Mouse (Mus musculus): Measurements from ENCODE around the gene Sf3b6. TPM values are rescaled to one million over a fixed set of nuclear protein-coding genes. Genes with fewer than 3 reads are reported as not detected.

Sf3b6 gene
- total RNA-seq, 1 experiment from 2014 or later: 178 TPM

- peak; percentile 22 to 38; a peak in 3 of 4 replicates for ATAC-seq (replicated peaks in 1 of 2; ENCODE audit: insufficient read depth in 1 of 2, low FRiP score in 2 of 2, low TSS enrichment in 1 of 2, low read depth in 1 of 2, poor library complexity in 2 of 2, severe bottlenecking in 2 of 2)
These were observed 524 bp upstream of the Sf3b6 start for GRCm38 (mm10) chr12:4816680-4817360.

GRCm38 (mm10) chr12:4827256-4827655 is 9.9 kb downstream of the Sf3b6 start:
- no peak for ATAC-seq (replicated peaks in 1 of 2; ENCODE audit: insufficient read depth in 1 of 2, low FRiP score in 2 of 2, low TSS enrichment in 1 of 2, low read depth in 1 of 2, poor library complexity in 2 of 2, severe bottlenecking in 2 of 2)

- no peak for ATAC-seq (replicated peaks in 1 of 2; ENCODE audit: insufficient read depth in 1 of 2, low FRiP score in 2 of 2, low TSS enrichment in 1 of 2, low read depth in 1 of 2, poor library complexity in 2 of 2, severe bottlenecking in 2 of 2)
These were observed 19.6 kb downstream of the Sf3b6 start for GRCm38 (mm10) chr12:4836959-4837358.

- peak in 1 of 2 experiments; percentile 15; a peak in 1 of 4 replicates for ATAC-seq (replicated peaks in 1 of 2; ENCODE audit: insufficient read depth in 1 of 2, low FRiP score in 2 of 2, low TSS enrichment in 1 of 2, low read depth in 1 of 2, poor library complexity in 2 of 2, severe bottlenecking in 2 of 2)
These were observed 22.7 kb downstream of the Sf3b6 start for GRCm38 (mm10) chr12:4840010-4840409.

GRCm38 (mm10) chr12:4840741-4841140 is 23.4 kb downstream of the Sf3b6 start:
- no peak for ATAC-seq (replicated peaks in 1 of 2; ENCODE audit: insufficient read depth in 1 of 2, low FRiP score in 2 of 2, low TSS enrichment in 1 of 2, low read depth in 1 of 2, poor library complexity in 2 of 2, severe bottlenecking in 2 of 2)

GRCm38 (mm10) chr12:4841392-4841887 is 24.1 kb downstream of the Sf3b6 start, which contains the start of gene Fkbp1b:
TSS of gene Fkbp1b (minus strand) at chr12:4841591.
- ATAC-seq (replicated peaks in 1 of 2; ENCODE audit: insufficient read depth in 1 of 2, low FRiP score in 2 of 2, low TSS enrichment in 1 of 2, low read depth in 1 of 2, poor library complexity in 2 of 2, severe bottlenecking in 2 of 2): peak; percentile 37 to 46; a peak in 3 of 4 replicates

GRCm38 (mm10) chr12:4842456-4842855 is 25.1 kb downstream of the Sf3b6 start:
- no peak for ATAC-seq (replicated peaks in 1 of 2; ENCODE audit: insufficient read depth in 1 of 2, low FRiP score in 2 of 2, low TSS enrichment in 1 of 2, low read depth in 1 of 2, poor library complexity in 2 of 2, severe bottlenecking in 2 of 2)

GRCm38 (mm10) chr12:4842890-4843597 is 25.7 kb downstream of the Sf3b6 start, which contains the start of gene Wdcp:
TSS of gene Wdcp (plus strand) at chr12:4843303.
- ATAC-seq (replicated peaks in 1 of 2; ENCODE audit: insufficient read depth in 1 of 2, low FRiP score in 2 of 2, low TSS enrichment in 1 of 2, low read depth in 1 of 2, poor library complexity in 2 of 2, severe bottlenecking in 2 of 2): peak; percentile 90 to 91

- peak; percentile 29 to 32; a peak in 2 of 4 replicates for ATAC-seq (replicated peaks in 1 of 2; ENCODE audit: insufficient read depth in 1 of 2, low FRiP score in 2 of 2, low TSS enrichment in 1 of 2, low read depth in 1 of 2, poor library complexity in 2 of 2, severe bottlenecking in 2 of 2)
These were observed 26.4 kb downstream of the Sf3b6 start for GRCm38 (mm10) chr12:4843741-4844140.

- ATAC-seq (replicated peaks in 1 of 2; ENCODE audit: insufficient read depth in 1 of 2, low FRiP score in 2 of 2, low TSS enrichment in 1 of 2, low read depth in 1 of 2, poor library complexity in 2 of 2, severe bottlenecking in 2 of 2): no peak
These were observed 38.8 kb downstream of the Sf3b6 start for GRCm38 (mm10) chr12:4856160-4856559.

- ATAC-seq (replicated peaks in 1 of 2; ENCODE audit: insufficient read depth in 1 of 2, low FRiP score in 2 of 2, low TSS enrichment in 1 of 2, low read depth in 1 of 2, poor library complexity in 2 of 2, severe bottlenecking in 2 of 2): no peak
These were observed 39.5 kb downstream of the Sf3b6 start for GRCm38 (mm10) chr12:4856834-4857233.

- ATAC-seq (replicated peaks in 1 of 2; ENCODE audit: insufficient read depth in 1 of 2, low FRiP score in 2 of 2, low TSS enrichment in 1 of 2, low read depth in 1 of 2, poor library complexity in 2 of 2, severe bottlenecking in 2 of 2): no peak
These were observed 42.0 kb downstream of the Sf3b6 start for GRCm38 (mm10) chr12:4859241-4859914.

- ATAC-seq (replicated peaks in 1 of 2; ENCODE audit: insufficient read depth in 1 of 2, low FRiP score in 2 of 2, low TSS enrichment in 1 of 2, low read depth in 1 of 2, poor library complexity in 2 of 2, severe bottlenecking in 2 of 2): no peak
These were observed 45.3 kb downstream of the Sf3b6 start for GRCm38 (mm10) chr12:4862672-4863071.

GRCm38 (mm10) chr12:4863654-4864337 is 46.5 kb downstream of the Sf3b6 start:
- ATAC-seq (replicated peaks in 1 of 2; ENCODE audit: insufficient read depth in 1 of 2, low FRiP score in 2 of 2, low TSS enrichment in 1 of 2, low read depth in 1 of 2, poor library complexity in 2 of 2, severe bottlenecking in 2 of 2): no peak

GRCm38 (mm10) chr12:4864338-4864690 is 47.0 kb downstream of the Sf3b6 start:
- no peak for ATAC-seq (replicated peaks in 1 of 2; ENCODE audit: insufficient read depth in 1 of 2, low FRiP score in 2 of 2, low TSS enrichment in 1 of 2, low read depth in 1 of 2, poor library complexity in 2 of 2, severe bottlenecking in 2 of 2)

GRCm38 (mm10) chr12:4868924-4869323 is 51.6 kb downstream of the Sf3b6 start:
- ATAC-seq (replicated peaks in 1 of 2; ENCODE audit: insufficient read depth in 1 of 2, low FRiP score in 2 of 2, low TSS enrichment in 1 of 2, low read depth in 1 of 2, poor library complexity in 2 of 2, severe bottlenecking in 2 of 2): no peak

GRCm38 (mm10) chr12:4871260-4871659 is 53.9 kb downstream of the Sf3b6 start:
- no peak for ATAC-seq (replicated peaks in 1 of 2; ENCODE audit: insufficient read depth in 1 of 2, low FRiP score in 2 of 2, low TSS enrichment in 1 of 2, low read depth in 1 of 2, poor library complexity in 2 of 2, severe bottlenecking in 2 of 2)

Measured in hematopoietic stem cell, adult 5-6 weeks (primary cell).